Mouse (Mus musculus) cerebellum, adult 2 months (tissue): ENCODE measurements around the gene Elmo1.

Experiments used
- CTCF ChIP-seq: fragments of 200-500 bp; IDR thresholded peaks from 2 replicates; pipeline ENCODE4 v1.5.1; 2011; ENCODE audit warnings: low read depth, mild to moderate bottlenecking, control low read depth, low read length, moderate library complexity, borderline replicate concordance; ENCODE audit not compliant: insufficient read depth
- POLR2A ChIP-seq: fragments of 200-500 bp; IDR thresholded peaks from 2 replicates; pipeline ENCODE4 v1.6.1; 2011; ENCODE audit warnings: low read length, control low read depth, borderline replicate concordance; ENCODE audit not compliant: insufficient read depth

DNA sequence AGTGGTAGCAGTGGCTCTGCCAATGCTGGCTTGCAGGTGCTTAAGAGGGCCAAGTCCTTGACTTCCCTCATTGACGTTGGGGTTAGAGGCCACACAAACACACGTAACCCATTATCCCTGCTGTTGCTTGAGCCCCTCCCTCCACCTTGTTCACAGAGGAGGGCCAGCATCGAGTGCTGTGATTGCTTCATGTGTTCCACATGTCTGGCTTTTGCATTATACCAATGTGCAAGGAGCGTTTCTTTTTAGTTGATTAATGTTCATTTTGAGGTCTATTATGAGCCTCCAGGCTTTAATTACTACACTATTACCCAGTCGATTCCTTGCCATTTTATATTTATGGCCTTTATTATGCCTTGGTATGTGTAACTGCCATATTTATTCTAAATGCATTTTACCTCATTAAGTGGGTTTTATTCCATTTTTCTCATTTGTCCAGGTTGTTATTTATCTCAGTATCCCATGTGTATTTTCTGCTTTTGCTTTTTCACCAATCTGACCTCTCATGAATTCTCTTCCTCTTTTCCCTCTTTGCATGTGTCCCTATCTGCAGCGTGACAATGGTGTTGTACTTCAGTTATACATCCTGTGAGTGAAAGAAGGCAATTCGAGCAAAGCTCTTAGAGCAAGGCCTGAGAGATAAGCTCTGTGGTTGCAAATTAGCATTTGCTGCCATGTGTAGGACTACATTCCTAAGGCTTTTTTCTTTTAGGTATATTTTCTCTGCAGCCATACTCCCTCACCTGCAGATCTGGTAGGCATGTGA, 275.6 kb downstream of the Elmo1 start:
- TF ChIP-seq CTCF (no peak), POLR2A (no peak)
